Mouse (Mus musculus) CH12.LX (cell line): Measurements from ENCODE around the gene Olfr60.

Experiments
- BHLHE40 ChIP-seq: IDR thresholded peaks from 2 replicates; pipeline ENCODE4 v1.6.1; 2011; ENCODE audit warnings: mild to moderate bottlenecking, low read depth, low read length, improper control_type of control experiment
- CTCF ChIP-seq, 2 experiments: IDR thresholded peaks in 1 of 2; conservative IDR thresholded peaks in 1 of 2; 2 replicates each; pipeline ENCODE4 v1.5.1; 2011 to 2012; ENCODE audit warnings: low read depth in 2 of 2, low read length in 2 of 2, improper control_type of control experiment in 1 of 2, inconsistent platforms in 1 of 2, mild to moderate bottlenecking in 1 of 2, moderate library complexity in 1 of 2
- E2F4 ChIP-seq: IDR thresholded peaks from 2 replicates; pipeline ENCODE4 v1.6.1; 2011; ENCODE audit warnings: low read depth, low read length, improper control_type of control experiment; ENCODE audit not compliant: insufficient replicate concordance
- ETS1 ChIP-seq: conservative IDR thresholded peaks from 2 replicates; pipeline ENCODE4 v1.6.1; 2012; ENCODE audit warnings: low read depth, mild to moderate bottlenecking, inconsistent platforms, low read length, improper control_type of control experiment, moderate library complexity
- KAT2A ChIP-seq: IDR thresholded peaks from 2 replicates; pipeline ENCODE4 v1.6.1; 2012; ENCODE audit warnings: low read length, improper control_type of control experiment, inconsistent platforms; ENCODE audit not compliant: insufficient replicate concordance
- MXI1 ChIP-seq: IDR thresholded peaks from 2 replicates; pipeline ENCODE4 v1.6.1; 2011; ENCODE audit warnings: mild to moderate bottlenecking, low read depth, low read length, improper control_type of control experiment
- POLR2A ChIP-seq: IDR thresholded peaks from 2 replicates; pipeline ENCODE4 v1.6.1; 2011; ENCODE audit warnings: low read depth, mild to moderate bottlenecking, improper control_type of control experiment, low read length
- POLR2AphosphoS2 ChIP-seq: IDR thresholded peaks from 2 replicates; pipeline ENCODE4 v1.6.1; 2011; ENCODE audit warnings: low read depth, low read length, improper control_type of control experiment
- RAD21 ChIP-seq: IDR thresholded peaks from 2 replicates; pipeline ENCODE4 v1.6.1; 2011; ENCODE audit warnings: low read depth, mild to moderate bottlenecking, low read length, improper control_type of control experiment, moderate library complexity
- UBTF ChIP-seq: IDR thresholded peaks from 2 replicates; pipeline ENCODE4 v1.6.1; 2012; ENCODE audit warnings: low read depth, mild to moderate bottlenecking, inconsistent platforms, low read length, improper control_type of control experiment, moderate library complexity
- ZKSCAN1 ChIP-seq: IDR thresholded peaks from 2 replicates; pipeline ENCODE4 v1.6.1; 2012; ENCODE audit warnings: low read depth, inconsistent platforms, low read length, improper control_type of control experiment, borderline replicate concordance

- TF ChIP-seq CTCF (conservative IDR thresholded peaks at IDR 0.05 in 1 of 2, IDR thresholded peaks at IDR 0.05 in 1 of 2; ENCODE audit: low read depth in 2 of 2, low read length in 2 of 2) (no peak), POLR2A (no peak), RAD21 (no peak), ZKSCAN1 (no peak), ETS1 (no peak), BHLHE40 (no peak), KAT2A (no peak), POLR2AphosphoS2 (no peak), E2F4 (no peak), UBTF (no peak), MXI1 (no peak)
These were observed 62.1 kb downstream of the Olfr60 start for GRCm38 (mm10) chr7:140299416-140299815.
